Mouse (Mus musculus): ENCODE results near the gene 1700029F12Rik. TPM values are rescaled to one million over a fixed set of nuclear protein-coding genes. Genes with fewer than 3 reads are reported as not detected.
A peak's percentile ranks its signal among the peaks of the same experiment; 100 is the strongest.
"Not testable (repeated sequence)": the region's sequence is repeated elsewhere in the genome, so short reads cannot be mapped to it uniquely, and the experiment has no call there.

1700029F12Rik gene
- polyA plus RNA-seq, 1 experiment from 2014 or later = not detected

GRCm38 (mm10) chr13:97066649-97067550 lies 32.7 kb upstream of the 1700029F12Rik start, which contains the start of gene Fam169a:
TSS of gene Fam169a (plus strand) at chr13:97067286.
- peak within 1 kb of the TSS; percentile 17 for H3K4me2 ChIP-seq
- H3K4me3 ChIP-seq = 0 out of 2 replicates have a peak within 1 kb of the TSS, but pooled peaks have one; percentile 7
- H3K27ac ChIP-seq (ENCODE audit: poor library complexity, severe bottlenecking) = no peak within 1 kb of the TSS
- H3K9me3 ChIP-seq (replicated peaks) = no peaks in the 10 kb centered on the region
- WGBS = 50% methylated on average over 15 of the region's 15 CpGs
- H3K27me3 ChIP-seq (replicated peaks) = no peaks in the 10 kb centered on the region
- peak; percentile 40; the same call in 1 of the 2 replicates for ATAC-seq (ENCODE audit: insufficient number of reproducible peaks, low FRiP score)
- no peak within 1 kb of the TSS for H3K9ac ChIP-seq
- peaks cover 23% of the 10 kb centered on the region for H3K4me1 ChIP-seq (replicated peaks)
- H3K36me3 ChIP-seq = no peaks in the 10 kb centered on the region

- H3K9me3 ChIP-seq (replicated peaks); H3K27me3 ChIP-seq (replicated peaks); H3K27ac ChIP-seq (ENCODE audit: poor library complexity, severe bottlenecking); H3K9ac ChIP-seq; H3K4me3 ChIP-seq; H3K36me3 ChIP-seq: not testable (repeated sequence)
- Histone ChIP-seq H3K4me2 (peak overlapping the region; percentile 26; the same call in 1 of the 2 replicates), H3K4me1 (replicated peaks) (peaks cover 25% of the 10 kb centered on the region)
- 43% methylated on average over 18 of the region's 18 CpGs for WGBS
- 0 out of 2 replicates have a peak, but pooled peaks have one; percentile 56 for ATAC-seq (ENCODE audit: insufficient number of reproducible peaks, low FRiP score)
These were observed 30.9 kb upstream of the 1700029F12Rik start for GRCm38 (mm10) chr13:97064844-97065621.

- no peaks in the 10 kb centered on the region for H3K27me3 ChIP-seq (replicated peaks)
- H3K4me1 ChIP-seq (replicated peaks) = peaks cover 25% of the 10 kb centered on the region
- H3K27ac ChIP-seq (ENCODE audit: poor library complexity, severe bottlenecking) = no peak overlapping the region
- peak; percentile 24; the same call in 1 of the 2 replicates for ATAC-seq (ENCODE audit: insufficient number of reproducible peaks, low FRiP score)
- no peaks in the 10 kb centered on the region for H3K36me3 ChIP-seq
- no peaks in the 10 kb centered on the region for H3K9me3 ChIP-seq (replicated peaks)
- H3K4me2 ChIP-seq = 0 out of 2 replicates have a peak overlapping the region, but pooled peaks have one; percentile 26
- H3K4me3 ChIP-seq = no peak overlapping the region
- 33% methylated on average over 3 of the region's 3 CpGs for WGBS
- H3K9ac ChIP-seq = no peak overlapping the region
These were observed 30.3 kb upstream of the 1700029F12Rik start for GRCm38 (mm10) chr13:97064413-97064812.

GRCm38 (mm10) chr13:97063431-97063830 lies 29.3 kb upstream of the 1700029F12Rik start:
- Histone ChIP-seq H3K4me3 (no peak overlapping the region), H3K4me1 (replicated peaks) (peaks cover 25% of the 10 kb centered on the region), H3K36me3 (no peaks in the 10 kb centered on the region), H3K9me3 (replicated peaks) (no peaks in the 10 kb centered on the region), H3K27ac (ENCODE audit: poor library complexity, severe bottlenecking) (no peak overlapping the region), H3K4me2 (no peak overlapping the region), H3K9ac (no peak overlapping the region), H3K27me3 (replicated peaks) (no peaks in the 10 kb centered on the region)
- ATAC-seq (ENCODE audit: insufficient number of reproducible peaks, low FRiP score) = no peak
- WGBS = 72% methylated on average over 2 of the region's 2 CpGs

GRCm38 (mm10) chr13:97062151-97062550 lies 28.0 kb upstream of the 1700029F12Rik start:
- Histone ChIP-seq H3K27me3 (replicated peaks) (no peaks in the 10 kb centered on the region), H3K36me3 (no peaks in the 10 kb centered on the region), H3K4me2 (no peak overlapping the region), H3K4me3 (no peak overlapping the region), H3K9ac (no peak overlapping the region), H3K9me3 (replicated peaks) (no peaks in the 10 kb centered on the region), H3K27ac (ENCODE audit: poor library complexity, severe bottlenecking) (no peak overlapping the region), H3K4me1 (replicated peaks) (peaks cover 22% of the 10 kb centered on the region)
- WGBS = 88% methylated on average over 3 of the region's 3 CpGs
- no peak for ATAC-seq (ENCODE audit: insufficient number of reproducible peaks, low FRiP score)

- no peak for ATAC-seq (ENCODE audit: insufficient number of reproducible peaks, low FRiP score)
- no peaks in the 10 kb centered on the region for H3K27me3 ChIP-seq (replicated peaks)
- WGBS = 50% methylated on average over 6 of the region's 8 CpGs
These were observed 26.2 kb upstream of the 1700029F12Rik start for GRCm38 (mm10) chr13:97060331-97060730.

GRCm38 (mm10) chr13:97059746-97060145 lies 25.6 kb upstream of the 1700029F12Rik start:
- Histone ChIP-seq H3K4me2 (no peak overlapping the region), H3K4me3 (no peak overlapping the region), H3K36me3 (no peaks in the 10 kb centered on the region), H3K9ac (no peak overlapping the region), H3K27me3 (replicated peaks) (no peaks in the 10 kb centered on the region), H3K9me3 (replicated peaks) (no peaks in the 10 kb centered on the region), H3K4me1 (replicated peaks) (peaks cover 15% of the 10 kb centered on the region), H3K27ac (ENCODE audit: poor library complexity, severe bottlenecking) (no peak overlapping the region)
- WGBS = 86% methylated on average over 6 of the region's 6 CpGs
- no peak for ATAC-seq (ENCODE audit: insufficient number of reproducible peaks, low FRiP score)

More at GRCm38 (mm10) chr13:97060331-97060730, 26.2 kb upstream of the 1700029F12Rik start:
- Histone ChIP-seq H3K36me3 (no peaks in the 10 kb centered on the region), H3K4me3 (no peak overlapping the region), H3K4me2 (no peak overlapping the region), H3K9ac (no peak overlapping the region), H3K4me1 (replicated peaks) (peaks cover 17% of the 10 kb centered on the region), H3K27ac (ENCODE audit: poor library complexity, severe bottlenecking) (no peak overlapping the region), H3K9me3 (replicated peaks) (no peaks in the 10 kb centered on the region)

GRCm38 (mm10) chr13:97057817-97058216 lies 23.7 kb upstream of the 1700029F12Rik start:
- no peaks in the 10 kb centered on the region for H3K27me3 ChIP-seq (replicated peaks)
- ATAC-seq (ENCODE audit: insufficient number of reproducible peaks, low FRiP score) = no peak
- no peak overlapping the region for H3K4me2 ChIP-seq
- no peak overlapping the region for H3K4me3 ChIP-seq
- H3K36me3 ChIP-seq = no peaks in the 10 kb centered on the region
- no peak overlapping the region for H3K9ac ChIP-seq
- peaks cover 14% of the 10 kb centered on the region; the same call in 1 of the 2 replicates for H3K4me1 ChIP-seq (replicated peaks)
- H3K27ac ChIP-seq (ENCODE audit: poor library complexity, severe bottlenecking) = no peak overlapping the region
- 49% methylated on average over 4 of the region's 4 CpGs for WGBS
- no peaks in the 10 kb centered on the region for H3K9me3 ChIP-seq (replicated peaks)

- peaks cover 9% of the 10 kb centered on the region; the same call in 1 of the 2 replicates for H3K4me1 ChIP-seq (replicated peaks)
- no peak overlapping the region for H3K4me3 ChIP-seq
- no peak for ATAC-seq (ENCODE audit: insufficient number of reproducible peaks, low FRiP score)
- no peak overlapping the region for H3K9ac ChIP-seq
- WGBS = 68% methylated on average over 8 of the region's 8 CpGs
- H3K27ac ChIP-seq (ENCODE audit: poor library complexity, severe bottlenecking) = no peak overlapping the region
- H3K4me2 ChIP-seq = no peak overlapping the region
- H3K36me3 ChIP-seq = no peaks in the 10 kb centered on the region
- H3K27me3 ChIP-seq (replicated peaks) = no peaks in the 10 kb centered on the region
- no peaks in the 10 kb centered on the region for H3K9me3 ChIP-seq (replicated peaks)
These were observed 19.7 kb upstream of the 1700029F12Rik start for GRCm38 (mm10) chr13:97053844-97054243.

- H3K36me3 ChIP-seq = no peaks in the 10 kb centered on the region
- no peaks in the 10 kb centered on the region for H3K9me3 ChIP-seq (replicated peaks)
- ATAC-seq (ENCODE audit: insufficient number of reproducible peaks, low FRiP score) = no peak
- no peaks in the 10 kb centered on the region for H3K27me3 ChIP-seq (replicated peaks)
- H3K4me2 ChIP-seq = no peak overlapping the region
- 10% methylated on average over 11 of the region's 11 CpGs for WGBS
- H3K4me3 ChIP-seq = no peak overlapping the region
- H3K27ac ChIP-seq (ENCODE audit: poor library complexity, severe bottlenecking) = no peak overlapping the region
- peaks cover 5% of the 10 kb centered on the region; the same call in 1 of the 2 replicates for H3K4me1 ChIP-seq (replicated peaks)
- H3K9ac ChIP-seq = no peak overlapping the region
These were observed 18.5 kb upstream of the 1700029F12Rik start for GRCm38 (mm10) chr13:97052667-97053066.

GRCm38 (mm10) chr13:97051158-97051557 lies 17.0 kb upstream of the 1700029F12Rik start:
- no peak for ATAC-seq (ENCODE audit: insufficient number of reproducible peaks, low FRiP score)
- no peak overlapping the region for H3K9ac ChIP-seq
- WGBS = 77% methylated on average over 6 of the region's 6 CpGs
- no peak overlapping the region for H3K4me3 ChIP-seq
- no peak overlapping the region for H3K4me2 ChIP-seq
- no peaks in the 10 kb centered on the region for H3K36me3 ChIP-seq
- H3K9me3 ChIP-seq (replicated peaks) = no peaks in the 10 kb centered on the region
- H3K27ac ChIP-seq (ENCODE audit: poor library complexity, severe bottlenecking) = no peak overlapping the region
- no peaks in the 10 kb centered on the region for H3K27me3 ChIP-seq (replicated peaks)
- peaks cover 4% of the 10 kb centered on the region; the same call in 1 of the 2 replicates for H3K4me1 ChIP-seq (replicated peaks)

Data from heart, embryonic 12.5 days (tissue).